Mouse (Mus musculus) intestine, embryonic 15.5 days (tissue): ENCODE measurements around the gene Raet1d. TPM values are rescaled to one million over a fixed set of nuclear protein-coding genes. Genes with fewer than 3 reads are reported as not detected.
"Not testable (repeated sequence)": the region's sequence is repeated elsewhere in the genome, so short reads cannot be mapped to it uniquely, and the experiment has no call there.

Experiments used
- ATAC-seq: fragments of 200-750 bp; cut with Nextera tagmentation; 2 replicates; pipeline ENCODE4 v1.8.0; 2017; ENCODE audit warnings: moderate TSS enrichment, moderate library complexity
- H3K27ac ChIP-seq: fragments of 300-500 bp; sonication (generic); 2 replicates; pipeline ENCODE4 v1.5.1; 2015; ENCODE audit warnings: mild to moderate bottlenecking, inconsistent platforms
- H3K27me3 ChIP-seq: fragments of 300-500 bp; sonication (generic); replicated peaks from 2 replicates; pipeline ENCODE4 v1.6.1; 2015; ENCODE audit warnings: inconsistent platforms
- H3K36me3 ChIP-seq: fragments of 300-500 bp; sonication (generic); 2 replicates; pipeline ENCODE4 v1.6.1; 2015; ENCODE audit warnings: inconsistent platforms
- H3K4me1 ChIP-seq: fragments of 300-500 bp; sonication (generic); replicated peaks from 2 replicates; pipeline ENCODE4 v1.6.1; 2015; ENCODE audit warnings: inconsistent platforms
- H3K4me2 ChIP-seq: fragments of 300-500 bp; sonication (generic); replicated peaks from 2 replicates; pipeline ENCODE4 v1.6.1; 2015; ENCODE audit warnings: mild to moderate bottlenecking, inconsistent platforms
- H3K4me3 ChIP-seq: fragments of 300-500 bp; sonication (generic); replicated peaks from 2 replicates; pipeline ENCODE4 v1.5.1; 2015; ENCODE audit warnings: inconsistent platforms
- H3K9ac ChIP-seq: fragments of 300-500 bp; sonication (generic); 2 replicates; pipeline ENCODE4 v1.6.1; 2015; ENCODE audit warnings: inconsistent platforms
- H3K9me3 ChIP-seq: fragments of 300-500 bp; sonication (generic); 2 replicates; pipeline ENCODE4 v1.6.1; 2016; ENCODE audit warnings: inconsistent platforms
- WGBS: fragments of 180-500 bp; shearing (Covaris S2); methylation state at CpG from one replicate; pipeline ENCODE4 v1.1.7; 2015; 5-methylcytosine and 5-hydroxymethylcytosine counted together
- polyA plus RNA-seq: library from polyadenylated mRNA; unstranded; fragments of >200 nt; fragmentation: Nextera tagmentation; extraction: Ambion mirVana; gene quantifications from 2 replicates; pipeline ENCODE4 v1.2.1, GENCODE M21; 2015

Gene Raet1d
- 9.1 and 10.8 TPM in 2 replicates for polyA plus RNA-seq

- not testable (repeated sequence) for H3K36me3 ChIP-seq, H3K9ac ChIP-seq, ATAC-seq, H3K27me3 ChIP-seq, H3K9me3 ChIP-seq, H3K4me3 ChIP-seq, H3K4me1 ChIP-seq, H3K27ac ChIP-seq
- H3K4me2 ChIP-seq: peak within 1 kb of the TSS; percentile 43; the same call in 1 of the 2 replicates
- WGBS: 68% methylated on average over 3 of the region's 3 CpGs
Observed at GRCm38 (mm10) chr10:22360252-22360651, at the start of gene Raet1d. Raet1d (plus strand) TSS chr10:22360552.

GRCm38 (mm10) chr10:22322858-22323257 lies 37.5 kb upstream of the Raet1d start:
- no peaks in the 10 kb centered on the region for H3K4me1 ChIP-seq
- no peaks in the 10 kb centered on the region for H3K27me3 ChIP-seq
- no peak overlapping the region for H3K27ac ChIP-seq
- H3K36me3 ChIP-seq: no peaks in the 10 kb centered on the region
- no peak overlapping the region for H3K9ac ChIP-seq
- no peak overlapping the region for H3K4me2 ChIP-seq
- ATAC-seq: no peak
- no peaks in the 10 kb centered on the region for H3K9me3 ChIP-seq
- H3K4me3 ChIP-seq: no peak overlapping the region
- WGBS: 90% methylated on average over 2 of the region's 2 CpGs

GRCm38 (mm10) chr10:22345721-22346120 lies 14.6 kb upstream of the Raet1d start:
- not testable (repeated sequence) for H3K27ac ChIP-seq, H3K27me3 ChIP-seq, H3K4me2 ChIP-seq, H3K4me3 ChIP-seq, H3K4me1 ChIP-seq, H3K9ac ChIP-seq, ATAC-seq, H3K36me3 ChIP-seq, H3K9me3 ChIP-seq
- WGBS: 69% methylated on average over 4 of the region's 4 CpGs

- H3K4me2 ChIP-seq, ATAC-seq, H3K4me3 ChIP-seq, H3K9ac ChIP-seq, H3K27me3 ChIP-seq, H3K4me1 ChIP-seq, H3K27ac ChIP-seq, H3K36me3 ChIP-seq, H3K9me3 ChIP-seq: not testable (repeated sequence)
- 76% methylated on average over 6 of the region's 6 CpGs for WGBS
Observed at GRCm38 (mm10) chr10:22353548-22354195, 6.7 kb upstream of the Raet1d start.

GRCm38 (mm10) chr10:22354196-22354574 lies 6.2 kb upstream of the Raet1d start:
- WGBS: 89% methylated on average over 2 of the region's 2 CpGs
- not testable (repeated sequence) for H3K27ac ChIP-seq, H3K4me1 ChIP-seq, H3K27me3 ChIP-seq, H3K9me3 ChIP-seq, H3K4me3 ChIP-seq, H3K36me3 ChIP-seq, H3K4me2 ChIP-seq, H3K9ac ChIP-seq, ATAC-seq

- not testable (repeated sequence) for H3K9ac ChIP-seq, ATAC-seq, H3K4me2 ChIP-seq, H3K27ac ChIP-seq, H3K4me1 ChIP-seq, H3K36me3 ChIP-seq, H3K4me3 ChIP-seq, H3K27me3 ChIP-seq, H3K9me3 ChIP-seq
- WGBS: 83% methylated on average over 1 of the region's 1 CpGs
Observed at GRCm38 (mm10) chr10:22357373-22357772, 3.0 kb upstream of the Raet1d start.

- H3K4me3 ChIP-seq, ATAC-seq, H3K27me3 ChIP-seq, H3K4me2 ChIP-seq, H3K9me3 ChIP-seq, H3K4me1 ChIP-seq, H3K9ac ChIP-seq, H3K36me3 ChIP-seq, H3K27ac ChIP-seq: not testable (repeated sequence)
- WGBS: 32% methylated on average over 2 of the region's 2 CpGs
Observed at GRCm38 (mm10) chr10:22360957-22361356, 605 bp downstream of the Raet1d start.

GRCm38 (mm10) chr10:22361415-22362352 lies 1.3 kb downstream of the Raet1d start:
- not testable (repeated sequence) for H3K27ac ChIP-seq, H3K36me3 ChIP-seq, H3K9ac ChIP-seq, H3K4me1 ChIP-seq, H3K9me3 ChIP-seq, H3K27me3 ChIP-seq
- ATAC-seq: peak; percentile 88
- Histone ChIP-seq H3K4me2 (peak overlapping the region; percentile 43), H3K4me3 (0 out of 2 replicates have a peak overlapping the region, but pooled peaks have one; percentile 9)
- WGBS: 0% methylated on average over 8 of the region's 15 CpGs

- not testable (repeated sequence) for H3K27ac ChIP-seq, H3K9me3 ChIP-seq, H3K4me3 ChIP-seq, H3K27me3 ChIP-seq, H3K9ac ChIP-seq, H3K4me2 ChIP-seq, H3K36me3 ChIP-seq, H3K4me1 ChIP-seq
- ATAC-seq: 0 out of 2 replicates have a peak, but pooled peaks have one; percentile 23
- WGBS: 86% methylated on average over 2 of the region's 2 CpGs
Observed at GRCm38 (mm10) chr10:22362466-22362865, 2.1 kb downstream of the Raet1d start.

- not testable (repeated sequence) for H3K27me3 ChIP-seq, H3K9me3 ChIP-seq, H3K4me2 ChIP-seq, H3K9ac ChIP-seq, H3K4me3 ChIP-seq, H3K27ac ChIP-seq, H3K4me1 ChIP-seq, H3K36me3 ChIP-seq, ATAC-seq
- 77% methylated on average over 2 of the region's 2 CpGs for WGBS
Observed at GRCm38 (mm10) chr10:22364915-22365314, 4.6 kb downstream of the Raet1d start.

GRCm38 (mm10) chr10:22381226-22381625 lies 20.9 kb downstream of the Raet1d start:
- 10% methylated on average over 9 of the region's 10 CpGs for WGBS
- H3K27me3 ChIP-seq, H3K4me1 ChIP-seq, H3K4me3 ChIP-seq, H3K9me3 ChIP-seq, H3K27ac ChIP-seq, H3K4me2 ChIP-seq, H3K36me3 ChIP-seq, H3K9ac ChIP-seq: not testable (repeated sequence)
- ATAC-seq: 0 out of 2 replicates have a peak, but pooled peaks have one; percentile 12

GRCm38 (mm10) chr10:22390146-22390545 lies 29.8 kb downstream of the Raet1d start:
- H3K27ac ChIP-seq, H3K36me3 ChIP-seq, H3K4me2 ChIP-seq, H3K27me3 ChIP-seq, H3K9ac ChIP-seq, H3K4me1 ChIP-seq, H3K4me3 ChIP-seq, H3K9me3 ChIP-seq, ATAC-seq: not testable (repeated sequence)
- 86% methylated on average over 7 of the region's 7 CpGs for WGBS
